Mouse (Mus musculus): Measurements from ENCODE around the gene Tor1a.
"Not testable (repeated sequence)": the region's sequence is repeated elsewhere in the genome, so short reads cannot be mapped to it uniquely, and the experiment has no call there.

- TF ChIP-seq E2F4 (IDR thresholded peaks at IDR 0.05; ENCODE audit: insufficient read depth); POLR2A (IDR thresholded peaks at IDR 0.05; ENCODE audit: insufficient read length, low read depth); POLR2AphosphoS2 (IDR thresholded peaks at IDR 0.05; ENCODE audit: insufficient read length, low read depth); MYOD1 (IDR thresholded peaks at IDR 0.05; ENCODE audit: control insufficient read depth in 1 of 3, insufficient read length in 2 of 3, low read depth in 2 of 3); MAX (IDR thresholded peaks at IDR 0.05; ENCODE audit: low read depth); REST (IDR thresholded peaks at IDR 0.05; ENCODE audit: insufficient read depth, insufficient read length); USF1 (IDR thresholded peaks at IDR 0.05; ENCODE audit: low read depth); SRF (IDR thresholded peaks at IDR 0.05; ENCODE audit: control insufficient read depth, insufficient read length, low read depth); CEBPB (IDR thresholded peaks at IDR 0.05; ENCODE audit: insufficient read depth, poor library complexity, severe bottlenecking); MYOG (IDR thresholded peaks at IDR 0.05; ENCODE audit: control insufficient read depth in 1 of 3, insufficient read depth in 1 of 3, insufficient read length in 2 of 3, low read depth in 2 of 3); TCF12 (IDR thresholded peaks at IDR 0.05; ENCODE audit: insufficient read depth, poor library complexity, severe bottlenecking): not testable (repeated sequence)
These were observed 36.9 kb downstream of the Tor1a start for GRCm38 (mm10) chr2:30930846-30931245.
